Mouse (Mus musculus): ENCODE measurements around the gene Slc6a20b.

- TF ChIP-seq POLR2A (IDR thresholded peaks at IDR 0.05; ENCODE audit: low read depth, low read length) (no peak), CTCF (IDR thresholded peaks at IDR 0.05; ENCODE audit: borderline replicate concordance, insufficient read depth, low read length) (no peak)
Observed at GRCm38 (mm10) chr9:123577360-123578192, 54.8 kb downstream of the Slc6a20b start.
